Mouse (Mus musculus) ES-Bruce4 (cell line): ENCODE data around the gene Zfp689. TPM values are rescaled to one million over a fixed set of nuclear protein-coding genes. Genes with fewer than 3 reads are reported as not detected.

Experiments
- H3K27ac ChIP-seq: 2 replicates; pipeline ENCODE4 v1.5.1; 2012; ENCODE audit warnings: low read length, inconsistent platforms; ENCODE audit not compliant: insufficient read depth
- H3K27me3 ChIP-seq: 2 replicates; pipeline ENCODE4 v1.6.1; 2012; ENCODE audit warnings: mild to moderate bottlenecking, low read length, inconsistent platforms; ENCODE audit not compliant: control insufficient read depth, poor library complexity, insufficient read depth, severe bottlenecking
- H3K36me3 ChIP-seq: 2 replicates; pipeline ENCODE4 v1.6.1; 2012; ENCODE audit warnings: inconsistent platforms, mild to moderate bottlenecking, low read length, moderate library complexity; ENCODE audit not compliant: control insufficient read depth, poor library complexity, insufficient read depth, severe bottlenecking
- H3K4me1 ChIP-seq: one replicate; pipeline ENCODE4 v1.8.1; 2011; ENCODE audit warnings: low read length; ENCODE audit not compliant: control insufficient read depth, insufficient read depth
- H3K4me3 ChIP-seq: 2 replicates; pipeline ENCODE4 v1.5.1; 2011; ENCODE audit warnings: low read depth, mild to moderate bottlenecking, low read length
- H3K9ac ChIP-seq: 2 replicates; pipeline ENCODE4 v1.6.1; 2012; ENCODE audit warnings: low read depth, mild to moderate bottlenecking, inconsistent platforms; ENCODE audit not compliant: poor library complexity, severe bottlenecking
- H3K9me3 ChIP-seq: replicated peaks from 2 replicates; pipeline ENCODE4 v1.6.1; 2012; ENCODE audit warnings: mild to moderate bottlenecking, low read length, inconsistent platforms; ENCODE audit not compliant: control insufficient read depth, poor library complexity, insufficient read depth, severe bottlenecking
- CTCF ChIP-seq: IDR thresholded peaks from one replicate; pipeline ENCODE4 v1.8.1; 2011; ENCODE audit warnings: low read depth, low read length
- EP300 ChIP-seq: IDR thresholded peaks from 2 replicates; pipeline ENCODE4 v1.6.1; 2011; ENCODE audit warnings: low read depth, low read length; ENCODE audit not compliant: insufficient read depth
- POLR2A ChIP-seq: IDR thresholded peaks from one replicate; pipeline ENCODE4 v1.8.1; 2011; ENCODE audit warnings: low read length; ENCODE audit not compliant: insufficient read depth
- polyA plus RNA-seq: library from polyadenylated mRNA; stranded (reverse); fragments of >200 nt; gene quantifications from 2 replicates; pipeline ENCODE4 v1.2.4, GENCODE M21; 2011; ENCODE audit warnings: low read depth; ENCODE audit not compliant: missing spikeins, insufficient read depth, insufficient read length

Gene Zfp689
- polyA plus RNA-seq, 1 experiment, result 2.7 TPM

DNA sequence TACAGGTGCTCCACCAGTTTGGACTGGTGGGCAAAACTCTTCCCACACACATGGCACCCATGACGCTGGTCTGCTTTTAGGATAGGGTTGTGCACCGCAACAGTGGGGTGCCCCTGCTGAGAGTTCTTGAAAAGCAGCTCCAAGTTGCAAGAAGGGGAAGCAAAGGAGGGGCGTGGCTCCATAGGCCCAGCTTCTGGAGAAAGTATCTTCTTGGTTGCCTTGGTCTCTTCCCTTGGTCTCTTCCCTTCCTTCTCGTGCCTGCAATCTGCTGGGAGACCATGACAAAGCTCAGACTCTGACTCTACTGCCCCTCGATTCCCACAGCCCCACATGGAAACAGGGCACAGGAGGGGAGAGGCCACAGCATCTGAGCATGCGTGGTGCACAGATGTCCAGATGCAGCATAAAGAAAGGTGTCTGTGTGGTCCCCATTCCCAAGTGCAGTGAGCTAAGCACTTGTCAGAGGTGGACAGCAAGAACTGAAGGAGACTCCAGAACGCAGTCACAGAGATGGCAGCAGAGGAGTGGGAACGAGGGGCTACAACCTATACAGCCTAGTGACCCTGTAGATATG is 56.6 kb downstream of the Zfp689 start:
- TF ChIP-seq POLR2A (no peak), EP300 (no peak), CTCF (no peak)
- H3K4me3 ChIP-seq, result no peak overlapping the region

More for the DNA sequence above, 56.6 kb downstream of the Zfp689 start:
- Histone ChIP-seq H3K9me3 (no peaks in the 10 kb centered on the region), H3K27me3 (no peaks in the 10 kb centered on the region), H3K4me1 (peaks cover 2% of the 10 kb centered on the region), H3K27ac (no peak overlapping the region), H3K9ac (no peak overlapping the region), H3K36me3 (no peaks in the 10 kb centered on the region; the same call in 1 of the 2 replicates)

Other genes starting within 250 kb of the Zfp689 start
- 42.8 and 55.5 TPM in 2 replicates for gene Tbc1d10b, start 240.7 kb downstream of the Zfp689 start, polyA plus RNA-seq
- gene Mylpf, start 240.3 kb downstream of the Zfp689 start, polyA plus RNA-seq, result 278 and 351 TPM in 2 replicates
- 52.1 and 57.0 TPM in 2 replicates for gene Zfp553, start 216.1 kb downstream of the Zfp689 start, polyA plus RNA-seq
- gene Sept1, start 216.0 kb downstream of the Zfp689 start, polyA plus RNA-seq, result 210 and 229 TPM in 2 replicates
- 8.2 and 8.7 TPM in 2 replicates for gene Zfp771, start 204.9 kb downstream of the Zfp689 start, polyA plus RNA-seq
- gene Dctpp1, start 188.4 kb downstream of the Zfp689 start, polyA plus RNA-seq, result 133 and 135 TPM in 2 replicates
- 77.5 and 80.3 TPM in 2 replicates for gene Sephs2, start 175.1 kb downstream of the Zfp689 start, polyA plus RNA-seq
- 0.55 and 0.81 TPM in 2 replicates for gene Itgal, start 152.9 kb downstream of the Zfp689 start, polyA plus RNA-seq
- 7.0 and 7.8 TPM in 2 replicates for gene Zfp768, start 103.6 kb downstream of the Zfp689 start, polyA plus RNA-seq
- 4.2 and 7.5 TPM in 2 replicates for gene Zfp747, start 73.1 kb downstream of the Zfp689 start, polyA plus RNA-seq
- gene 9130019O22Rik, start 62.0 kb downstream of the Zfp689 start, polyA plus RNA-seq, result 1.7 and 2.1 TPM in 2 replicates
- gene E430018J23Rik, start 55.5 kb downstream of the Zfp689 start, polyA plus RNA-seq, result 2.0 and 6.1 TPM in 2 replicates
- gene Zfp764, start 42.3 kb downstream of the Zfp689 start, polyA plus RNA-seq, result 1.4 and 1.9 TPM in 2 replicates
- 20.3 and 24.9 TPM in 2 replicates for gene Zfp688, start 27.1 kb downstream of the Zfp689 start, polyA plus RNA-seq
- gene Prr14, start 10.5 kb upstream of the Zfp689 start, polyA plus RNA-seq, result 45.3 and 48.0 TPM in 2 replicates
- 21.8 and 25.3 TPM in 2 replicates for gene Fbrs, start 30.0 kb upstream of the Zfp689 start, polyA plus RNA-seq
- gene Srcap, start 62.8 kb upstream of the Zfp689 start, polyA plus RNA-seq, result 106 and 114 TPM in 2 replicates
- gene Gm42715, start 70.4 kb upstream of the Zfp689 start, polyA plus RNA-seq, result 13.0 and 13.6 TPM in 2 replicates
- 2.9 and 3.2 TPM in 2 replicates for gene Tmem265, start 112.2 kb upstream of the Zfp689 start, polyA plus RNA-seq
- gene Phkg2, start 124.2 kb upstream of the Zfp689 start, polyA plus RNA-seq, result 38.1 and 44.6 TPM in 2 replicates
- gene Ccdc189, start 139.4 kb upstream of the Zfp689 start, polyA plus RNA-seq, result 3.3 and 4.7 TPM in 2 replicates
- gene Rnf40, start 139.6 kb upstream of the Zfp689 start, polyA plus RNA-seq, result 39.4 and 41.6 TPM in 2 replicates
- gene Zfp629, start 166.6 kb upstream of the Zfp689 start, polyA plus RNA-seq, result 4.9 and 6.0 TPM in 2 replicates